Mouse (Mus musculus) midbrain, postnatal 0 days (tissue): ENCODE results near the gene Pkdcc. TPM values are rescaled to one million over a fixed set of nuclear protein-coding genes. Genes with fewer than 3 reads are reported as not detected.

ENCODE experiments used
- ATAC-seq: fragments of 200-750 bp; cut with Nextera tagmentation; 2 replicates; pipeline ENCODE4 v1.8.0; 2017; ENCODE audit warnings: moderate number of reproducible peaks, mild to moderate bottlenecking, moderate TSS enrichment, moderate library complexity; ENCODE audit not compliant: low FRiP score
- DNase-seq: peaks from one replicate; pipeline ENCODE4 v3.0.0-alpha.2; 2015; ENCODE audit warnings: low spot score
- H3K27ac ChIP-seq: fragments of 300-500 bp; sonication (generic); 2 replicates; pipeline ENCODE4 v1.5.1; 2014; ENCODE audit warnings: low read depth, mild to moderate bottlenecking, low read length, mixed read lengths
- H3K27me3 ChIP-seq: fragments of 300-500 bp; sonication (generic); 2 replicates; pipeline ENCODE4 v1.6.1; 2014; ENCODE audit warnings: low read length, control low read depth, mixed read lengths; ENCODE audit not compliant: insufficient read depth
- H3K36me3 ChIP-seq: fragments of 300-500 bp; sonication (generic); 2 replicates; pipeline ENCODE4 v1.6.1; 2014; ENCODE audit warnings: low read length, control low read depth, mixed read lengths; ENCODE audit not compliant: insufficient read depth
- H3K4me1 ChIP-seq: fragments of 300-500 bp; sonication (generic); 2 replicates; pipeline ENCODE4 v1.6.1; 2014; ENCODE audit warnings: mild to moderate bottlenecking, control low read depth, antibody characterized with exemption, low read length, mixed read lengths; ENCODE audit not compliant: insufficient read depth
- H3K4me2 ChIP-seq: fragments of 300-500 bp; sonication (generic); 2 replicates; pipeline ENCODE4 v1.6.1; 2014; ENCODE audit warnings: low read depth, mild to moderate bottlenecking, low read length, mixed read lengths; ENCODE audit not compliant: poor library complexity, severe bottlenecking
- H3K4me3 ChIP-seq: fragments of 300-500 bp; sonication (generic); 2 replicates; pipeline ENCODE4 v1.5.1; 2014; ENCODE audit warnings: low read depth, mild to moderate bottlenecking, low read length, moderate library complexity
- H3K9ac ChIP-seq: fragments of 300-500 bp; sonication (generic); replicated peaks from 2 replicates; pipeline ENCODE4 v1.6.1; 2014; ENCODE audit warnings: mild to moderate bottlenecking, low read length, moderate library complexity, mixed read lengths; ENCODE audit not compliant: poor library complexity, severe bottlenecking
- H3K9me3 ChIP-seq: fragments of 300-500 bp; sonication (generic); 2 replicates; pipeline ENCODE4 v1.6.1; 2016; ENCODE audit warnings: low read length, control low read depth
- CTCF ChIP-seq: IDR thresholded peaks from 2 replicates; pipeline ENCODE4 v1.5.1; 2016; ENCODE audit warnings: antibody characterized with exemption, mild to moderate bottlenecking
- WGBS: fragments of 180-500 bp; shearing (Covaris S2); extraction: QIAGEN DNeasy Blood & Tissue Kit; methylation state at CpG from one replicate; pipeline ENCODE4 v1.1.7; 2014; 5-methylcytosine and 5-hydroxymethylcytosine counted together
- polyA plus RNA-seq: library from polyadenylated mRNA; unstranded; fragments of >200 nt; fragmentation: Nextera tagmentation; extraction: Ambion mirVana; gene quantifications from 2 replicates; pipeline ENCODE4 v1.2.1, GENCODE M21; 2015
- total RNA-seq: library from RNA; depleted of rRNA; stranded (reverse); fragments of >200 nt; gene quantifications from 2 replicates; pipeline ENCODE4 v1.2.3, GENCODE M21; 2014; rRNA removed

Pkdcc gene
- total RNA-seq: 27.8 and 33.7 TPM in 2 replicates
- polyA plus RNA-seq: 2.1 and 2.2 TPM in 2 replicates

GRCm38 (mm10) chr17:83214674-83215528 is at the start of gene Pkdcc:
Gene Pkdcc (plus strand): TSS chr17:83215292.
- Histone ChIP-seq H3K4me1 (peaks cover 12% of the 10 kb centered on the region; the same call in 1 of the 2 replicates), H3K4me3 (peak within 1 kb of the TSS; percentile 74), H3K27me3 (peaks cover 37% of the 10 kb centered on the region), H3K36me3 (no peaks in the 10 kb centered on the region), H3K27ac (peak within 1 kb of the TSS; percentile 70), H3K9me3 (no peaks in the 10 kb centered on the region), H3K4me2 (peak within 1 kb of the TSS; percentile 96), H3K9ac (peak within 1 kb of the TSS; percentile 91)
- ATAC-seq (peak; percentile 86), DNase-seq (peak; percentile 86)
- no peak for TF ChIP-seq CTCF
- WGBS: 0% methylated on average over 38 of the region's 105 CpGs

- no peak for TF ChIP-seq CTCF
- Histone ChIP-seq H3K9ac (no peak overlapping the region), H3K4me2 (no peak overlapping the region), H3K4me3 (no peak overlapping the region), H3K36me3 (no peaks in the 10 kb centered on the region), H3K4me1 (no peaks in the 10 kb centered on the region), H3K9me3 (no peaks in the 10 kb centered on the region), H3K27me3 (no peaks in the 10 kb centered on the region), H3K27ac (no peak overlapping the region)
- WGBS: 79% methylated on average over 5 of the region's 5 CpGs
- ATAC-seq: no peak
- no peak for DNase-seq
These were observed 48.9 kb upstream of the Pkdcc start for GRCm38 (mm10) chr17:83166195-83166594.

GRCm38 (mm10) chr17:83176146-83176545 is 38.9 kb upstream of the Pkdcc start:
- no peak for TF ChIP-seq CTCF
- no peak overlapping the region for H3K4me3 ChIP-seq
- no peaks in the 10 kb centered on the region for H3K4me1 ChIP-seq
- H3K9ac ChIP-seq: no peak overlapping the region
- no peak overlapping the region for H3K4me2 ChIP-seq
- H3K27me3 ChIP-seq: no peaks in the 10 kb centered on the region
- DNase-seq: no peak
- 91% methylated on average over 4 of the region's 4 CpGs for WGBS
- no peaks in the 10 kb centered on the region for H3K36me3 ChIP-seq
- no peak for ATAC-seq
- no peak overlapping the region for H3K27ac ChIP-seq
- H3K9me3 ChIP-seq: no peaks in the 10 kb centered on the region

- TF ChIP-seq CTCF: no peak
- H3K4me3 ChIP-seq: no peak overlapping the region
- no peaks in the 10 kb centered on the region for H3K36me3 ChIP-seq
- H3K27ac ChIP-seq: no peak overlapping the region
- no peaks in the 10 kb centered on the region for H3K27me3 ChIP-seq
- H3K4me2 ChIP-seq: no peak overlapping the region
- DNase-seq (no peak), ATAC-seq (no peak)
- H3K9ac ChIP-seq: no peak overlapping the region
- no peaks in the 10 kb centered on the region for H3K4me1 ChIP-seq
- no peaks in the 10 kb centered on the region for H3K9me3 ChIP-seq
- 55% methylated on average over 9 of the region's 9 CpGs for WGBS
These were observed 36.5 kb upstream of the Pkdcc start for GRCm38 (mm10) chr17:83178483-83179150.

GRCm38 (mm10) chr17:83179151-83179531 is 36.0 kb upstream of the Pkdcc start:
- Histone ChIP-seq H3K4me2 (no peak overlapping the region), H3K9me3 (no peaks in the 10 kb centered on the region), H3K27ac (no peak overlapping the region), H3K4me3 (no peak overlapping the region), H3K27me3 (no peaks in the 10 kb centered on the region), H3K4me1 (no peaks in the 10 kb centered on the region), H3K9ac (no peak overlapping the region), H3K36me3 (no peaks in the 10 kb centered on the region)
- 52% methylated on average over 6 of the region's 6 CpGs for WGBS
- DNase-seq (no peak), ATAC-seq (peak; percentile 42; the same call in 1 of the 2 replicates)
- no peak for TF ChIP-seq CTCF

DNA sequence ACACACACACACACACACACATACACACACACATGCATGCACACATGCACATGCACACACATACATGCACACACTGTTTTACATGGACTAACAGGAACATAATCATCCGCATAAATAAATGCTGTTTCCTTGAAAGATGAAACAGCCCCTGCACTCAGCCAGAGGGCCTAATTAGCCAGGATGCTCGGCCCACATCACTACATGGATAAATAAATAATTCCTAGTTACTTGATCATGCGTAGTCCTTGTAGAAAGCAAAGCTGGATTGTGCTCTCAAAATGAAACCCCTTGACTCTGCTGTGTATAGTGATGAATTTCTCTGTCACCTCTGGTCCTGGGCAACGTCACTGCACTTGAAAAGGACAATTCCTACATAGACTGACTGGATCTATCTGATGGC is 35.5 kb upstream of the Pkdcc start:
- TF ChIP-seq CTCF: no peak
- Histone ChIP-seq H3K36me3 (no peaks in the 10 kb centered on the region), H3K27ac (no peak overlapping the region), H3K4me1 (no peaks in the 10 kb centered on the region), H3K9ac (no peak overlapping the region), H3K4me2 (no peak overlapping the region), H3K4me3 (no peak overlapping the region), H3K27me3 (no peaks in the 10 kb centered on the region), H3K9me3 (no peaks in the 10 kb centered on the region)
- DNase-seq (no peak), ATAC-seq (0 out of 2 replicates have a peak, but pooled peaks have one; percentile 14)
- 47% methylated on average over 4 of the region's 4 CpGs for WGBS
